Mouse (Mus musculus) neural tube, embryonic 14.5 days (tissue): ENCODE measurements around the gene G0s2. TPM values are rescaled to one million over a fixed set of nuclear protein-coding genes. Genes with fewer than 3 reads are reported as not detected.

Source experiments
- ATAC-seq: fragments of 200-750 bp; cut with Nextera tagmentation; 2 replicates; pipeline ENCODE4 v1.8.0; 2017; ENCODE audit warnings: low read depth, mild to moderate bottlenecking, moderate TSS enrichment, moderate library complexity
- H3K27ac ChIP-seq: fragments of 300-500 bp; sonication (generic); 2 replicates; pipeline ENCODE4 v1.5.1; 2014; ENCODE audit warnings: low read depth, mild to moderate bottlenecking, control low read depth, low read length, moderate library complexity, mixed read lengths
- H3K27me3 ChIP-seq: fragments of 300-500 bp; sonication (generic); 2 replicates; pipeline ENCODE4 v1.6.1; 2014; ENCODE audit warnings: low read length; ENCODE audit not compliant: control insufficient read depth, insufficient read depth
- H3K36me3 ChIP-seq: fragments of 300-500 bp; sonication (generic); 2 replicates; pipeline ENCODE4 v1.6.1; 2014; ENCODE audit warnings: low read length, mixed read lengths; ENCODE audit not compliant: control insufficient read depth, insufficient read depth
- H3K4me1 ChIP-seq: fragments of 300-500 bp; sonication (generic); 2 replicates; pipeline ENCODE4 v1.6.1; 2014; ENCODE audit warnings: low read length; ENCODE audit not compliant: control insufficient read depth, insufficient read depth
- H3K4me2 ChIP-seq: fragments of 300-500 bp; sonication (generic); 2 replicates; pipeline ENCODE4 v1.6.1; 2014; ENCODE audit warnings: mild to moderate bottlenecking, low read depth, low read length, control low read depth
- H3K4me3 ChIP-seq: fragments of 300-500 bp; sonication (generic); 2 replicates; pipeline ENCODE4 v1.5.1; 2014; ENCODE audit warnings: low read depth, low read length, control low read depth, mixed read lengths
- H3K9ac ChIP-seq: fragments of 300-500 bp; sonication (generic); replicated peaks from 2 replicates; pipeline ENCODE4 v1.6.1; 2014; ENCODE audit warnings: low read depth, mild to moderate bottlenecking, control low read depth, low read length, mixed read lengths
- H3K9me3 ChIP-seq: fragments of 300-500 bp; sonication (generic); 2 replicates; pipeline ENCODE4 v1.6.1; 2016; ENCODE audit warnings: low read length; ENCODE audit not compliant: control insufficient read depth
- WGBS: fragments of 180-500 bp; shearing (Covaris S2); extraction: QIAGEN DNeasy Blood & Tissue Kit; methylation state at CpG from one replicate; pipeline ENCODE4 v1.1.7; 2014; 5-methylcytosine and 5-hydroxymethylcytosine counted together
- polyA plus RNA-seq: library from polyadenylated mRNA; unstranded; fragments of >200 nt; fragmentation: Nextera tagmentation; extraction: Ambion mirVana; gene quantifications from 2 replicates; pipeline ENCODE4 v1.2.1, GENCODE M21; 2014

G0s2 gene
- polyA plus RNA-seq, 1 experiment from 2014 or later = 6.9 TPM

DNA sequence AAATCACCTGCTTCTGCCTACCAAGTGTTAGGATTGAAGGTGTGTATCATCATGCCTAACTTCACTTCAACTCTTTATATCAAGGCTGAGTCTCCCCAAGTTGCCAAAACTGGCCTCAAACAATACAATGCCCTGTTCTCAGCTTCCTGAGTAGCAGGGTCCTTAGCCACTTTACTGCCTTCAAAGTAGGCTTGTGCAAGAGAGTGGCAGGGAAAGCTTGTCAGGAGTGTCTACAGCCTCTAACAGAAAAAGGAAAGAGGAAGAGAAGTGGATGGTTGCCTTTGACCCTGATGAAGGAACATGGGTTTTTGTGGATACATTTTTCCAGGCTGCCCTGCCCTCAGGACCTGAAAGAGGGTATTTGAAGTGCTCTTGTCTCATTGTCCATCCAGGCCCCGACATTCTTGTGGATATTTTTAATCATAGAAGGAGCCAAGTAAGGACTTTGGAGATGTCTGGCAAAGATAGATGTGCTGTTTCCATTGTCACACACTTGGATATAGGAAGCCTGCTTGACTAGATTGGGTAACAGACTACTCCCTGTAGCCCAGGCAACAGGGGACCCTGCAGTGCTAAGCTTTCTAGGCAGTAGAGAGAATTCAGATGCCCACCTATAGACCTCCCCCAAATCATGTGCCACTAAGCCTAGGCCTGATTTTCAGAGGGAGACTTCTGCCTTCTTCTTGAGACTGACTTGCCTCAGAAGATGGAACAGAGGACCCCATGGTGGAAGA lies 36.9 kb upstream of the G0s2 start:
- WGBS = 88% methylated on average over 1 of the region's 1 CpGs
- H3K36me3 ChIP-seq = no peaks in the 10 kb centered on the region
- H3K27ac ChIP-seq = no peak overlapping the region
- no peak overlapping the region for H3K4me2 ChIP-seq
- ATAC-seq = no peak
- no peak overlapping the region for H3K4me3 ChIP-seq
- no peaks in the 10 kb centered on the region for H3K27me3 ChIP-seq
- no peaks in the 10 kb centered on the region for H3K9me3 ChIP-seq
- no peaks in the 10 kb centered on the region for H3K4me1 ChIP-seq
- no peak overlapping the region for H3K9ac ChIP-seq

- no peak overlapping the region for H3K9ac ChIP-seq
- ATAC-seq = no peak
- WGBS = 96% methylated on average over 2 of the region's 2 CpGs
These were observed 33.8 kb upstream of the G0s2 start for GRCm38 (mm10) chr1:193306832-193307231.

GRCm38 (mm10) chr1:193305386-193305785 lies 32.4 kb upstream of the G0s2 start:
- Histone ChIP-seq H3K9me3 (no peaks in the 10 kb centered on the region), H3K9ac (no peak overlapping the region), H3K27me3 (no peaks in the 10 kb centered on the region), H3K4me2 (no peak overlapping the region), H3K4me3 (no peak overlapping the region), H3K27ac (no peak overlapping the region), H3K4me1 (no peaks in the 10 kb centered on the region), H3K36me3 (no peaks in the 10 kb centered on the region)
- no peak for ATAC-seq
- 17% methylated on average over 7 of the region's 7 CpGs for WGBS

More at GRCm38 (mm10) chr1:193306832-193307231, 33.8 kb upstream of the G0s2 start:
- no peak overlapping the region for H3K4me2 ChIP-seq
- no peaks in the 10 kb centered on the region for H3K4me1 ChIP-seq
- H3K9me3 ChIP-seq = no peaks in the 10 kb centered on the region
- H3K4me3 ChIP-seq = no peak overlapping the region
- H3K27me3 ChIP-seq = no peaks in the 10 kb centered on the region
- H3K36me3 ChIP-seq = no peaks in the 10 kb centered on the region
- H3K27ac ChIP-seq = no peak overlapping the region

DNA sequence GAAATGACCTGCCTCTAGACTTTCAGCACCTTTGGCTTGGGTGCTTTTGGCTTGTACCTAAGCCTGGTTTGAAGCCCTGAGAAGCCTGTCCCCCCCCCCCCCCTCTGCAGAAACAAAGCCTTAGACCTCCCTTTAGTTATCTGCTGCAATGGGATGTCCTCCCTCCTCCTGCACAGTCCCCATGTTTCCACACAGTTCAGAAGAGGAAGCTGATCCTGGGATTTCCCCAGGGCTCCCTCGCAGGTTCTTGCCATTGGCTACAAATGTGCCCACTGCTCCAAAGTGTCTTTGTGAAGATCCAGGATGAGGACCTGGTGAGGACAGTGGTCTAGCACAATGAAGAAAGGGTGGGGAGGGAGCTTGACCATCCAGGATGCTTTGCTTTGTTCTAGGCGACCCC lies 30.1 kb upstream of the G0s2 start:
- Histone ChIP-seq H3K4me1 (no peaks in the 10 kb centered on the region), H3K9me3 (no peaks in the 10 kb centered on the region), H3K27me3 (no peaks in the 10 kb centered on the region), H3K4me3 (no peak overlapping the region), H3K27ac (no peak overlapping the region), H3K9ac (no peak overlapping the region), H3K4me2 (no peak overlapping the region), H3K36me3 (no peaks in the 10 kb centered on the region)
- ATAC-seq = no peak
- 82% methylated on average over 2 of the region's 2 CpGs for WGBS

DNA sequence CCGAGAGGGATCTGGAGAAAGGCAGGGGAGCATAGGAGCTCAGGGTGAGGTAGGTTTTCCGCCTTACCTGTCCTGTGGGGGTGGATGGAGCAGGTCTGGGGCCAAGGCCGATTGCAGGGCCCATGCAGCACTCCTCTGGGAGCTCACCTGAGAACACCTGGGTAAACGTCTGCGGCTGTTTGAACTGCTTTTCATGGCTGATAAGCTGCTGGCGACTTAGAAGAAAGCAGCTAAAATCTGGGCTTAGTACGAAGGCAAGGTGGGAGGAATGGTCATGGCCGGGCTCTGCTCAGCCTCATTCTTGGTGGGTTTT lies 29.0 kb upstream of the G0s2 start:
- Histone ChIP-seq H3K4me3 (no peak overlapping the region), H3K27ac (no peak overlapping the region), H3K4me2 (no peak overlapping the region), H3K9me3 (no peaks in the 10 kb centered on the region), H3K9ac (no peak overlapping the region), H3K27me3 (no peaks in the 10 kb centered on the region), H3K4me1 (no peaks in the 10 kb centered on the region), H3K36me3 (no peaks in the 10 kb centered on the region)
- ATAC-seq = no peak
- 75% methylated on average over 8 of the region's 8 CpGs for WGBS

DNA sequence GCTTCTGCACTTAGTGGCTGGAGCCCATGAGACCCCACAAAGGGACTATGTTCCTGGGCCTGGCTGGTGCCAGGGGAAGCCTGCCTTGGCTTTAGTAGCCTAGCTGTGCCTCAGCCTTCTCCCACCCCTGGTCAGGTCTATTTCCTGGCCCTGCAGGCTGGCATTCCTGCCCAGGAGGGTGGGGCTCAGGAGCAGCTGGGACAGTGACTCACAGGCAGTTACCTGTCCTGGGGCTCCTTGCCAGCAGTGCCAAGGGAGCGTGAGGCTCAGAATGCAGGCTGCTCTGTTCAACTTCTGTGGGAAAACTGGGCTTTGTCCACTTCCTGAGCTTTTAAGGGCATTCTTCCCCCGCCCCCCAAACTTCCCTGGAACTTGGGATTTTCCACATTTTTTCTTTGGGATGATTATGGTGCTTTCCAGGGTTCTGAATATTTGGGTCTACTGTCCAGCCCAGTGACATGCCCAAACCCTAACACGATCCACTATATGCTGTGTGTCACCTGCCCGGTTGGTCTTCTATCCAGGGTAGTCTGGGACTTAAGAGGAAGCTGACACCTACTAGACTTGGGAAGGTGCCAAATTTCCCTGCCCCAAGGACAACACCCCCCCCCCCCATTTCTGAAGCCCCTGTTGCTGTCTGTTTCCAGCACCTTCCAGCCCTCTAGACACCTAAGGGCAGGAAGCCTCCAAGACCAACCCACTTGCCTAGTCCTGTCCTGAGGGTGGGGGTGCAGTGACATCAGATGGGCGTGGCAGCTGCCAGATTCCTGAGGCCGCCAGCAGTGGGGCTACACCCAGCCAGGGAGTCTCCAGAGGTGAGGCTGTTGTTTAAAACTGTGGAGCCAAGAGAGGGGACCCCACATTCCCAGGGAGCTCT lies 28.4 kb upstream of the G0s2 start:
- WGBS = 76% methylated on average over 6 of the region's 6 CpGs
- H3K27me3 ChIP-seq = no peaks in the 10 kb centered on the region

GRCm38 (mm10) chr1:193299995-193300394 lies 27.0 kb upstream of the G0s2 start:
- H3K9me3 ChIP-seq = no peaks in the 10 kb centered on the region
- 57% methylated on average over 1 of the region's 1 CpGs for WGBS
- H3K4me2 ChIP-seq = no peak overlapping the region
- H3K9ac ChIP-seq = no peak overlapping the region
- H3K4me1 ChIP-seq = no peaks in the 10 kb centered on the region
- no peak for ATAC-seq
- no peaks in the 10 kb centered on the region for H3K36me3 ChIP-seq
- H3K4me3 ChIP-seq = no peak overlapping the region
- no peak overlapping the region for H3K27ac ChIP-seq
- no peaks in the 10 kb centered on the region for H3K27me3 ChIP-seq

More for the DNA sequence above, 28.4 kb upstream of the G0s2 start:
- no peaks in the 10 kb centered on the region for H3K9me3 ChIP-seq
- H3K4me1 ChIP-seq = no peaks in the 10 kb centered on the region
- no peak for ATAC-seq
- no peak overlapping the region for H3K27ac ChIP-seq
- no peak overlapping the region for H3K9ac ChIP-seq
- H3K4me3 ChIP-seq = no peak overlapping the region
- H3K36me3 ChIP-seq = no peaks in the 10 kb centered on the region
- no peak overlapping the region for H3K4me2 ChIP-seq

- no peaks in the 10 kb centered on the region for H3K4me1 ChIP-seq
- no peak overlapping the region for H3K4me3 ChIP-seq
- H3K36me3 ChIP-seq = no peaks in the 10 kb centered on the region
- ATAC-seq = no peak
- no peak overlapping the region for H3K4me2 ChIP-seq
- H3K9ac ChIP-seq = no peak overlapping the region
- no peak overlapping the region for H3K27ac ChIP-seq
- no peaks in the 10 kb centered on the region for H3K9me3 ChIP-seq
- H3K27me3 ChIP-seq = no peaks in the 10 kb centered on the region
- 77% methylated on average over 3 of the region's 3 CpGs for WGBS
These were observed 25.2 kb upstream of the G0s2 start for GRCm38 (mm10) chr1:193298141-193298765.

- Histone ChIP-seq H3K4me3 (no peak overlapping the region), H3K27me3 (no peaks in the 10 kb centered on the region), H3K36me3 (no peaks in the 10 kb centered on the region), H3K4me2 (no peak overlapping the region), H3K4me1 (no peaks in the 10 kb centered on the region), H3K27ac (no peak overlapping the region), H3K9me3 (no peaks in the 10 kb centered on the region), H3K9ac (no peak overlapping the region)
- 95% methylated on average over 5 of the region's 5 CpGs for WGBS
- no peak for ATAC-seq
These were observed 22.9 kb upstream of the G0s2 start for GRCm38 (mm10) chr1:193295920-193296319.
